In the genomic region with DNA sequence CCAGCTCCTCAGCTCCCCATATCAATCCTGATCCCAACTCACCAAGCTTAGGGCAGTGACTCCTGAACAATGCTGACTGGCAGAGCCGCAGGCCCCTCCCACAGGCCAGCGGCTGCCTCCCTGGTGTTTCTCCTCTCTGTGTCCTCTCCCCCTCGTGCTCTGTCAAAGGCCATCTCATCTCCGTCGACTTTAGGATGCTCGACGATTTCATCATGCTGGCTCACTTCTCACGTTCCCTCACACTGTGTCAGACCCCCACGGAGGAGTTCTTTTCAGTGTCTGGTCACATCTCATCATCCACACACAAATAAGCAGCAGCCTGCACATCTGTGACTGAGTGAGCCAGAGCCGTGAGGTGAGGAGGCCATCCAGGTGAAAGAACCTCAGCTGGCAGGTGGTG, we compare ENCODE assay signal across 15 mouse cellular contexts.
DNase-seq lines count a peak whose midpoint lies in the region; ATAC-seq and TF ChIP-seq lines count a peak whose summit lies in the region.
"Had no signal": no experiment of that assay in that cellular context is flagged by ENCODE, and none has a peak within 500 bp of the region (broad histone marks: within the 10 kb centered on the region; RNA-seq: fewer than 3 reads in every experiment).

No protein-coding gene starts in this region.

- no peak for TF ChIP-seq CTCF in layer of hippocampus, adult 2 months (conservative IDR thresholded peaks at IDR 0.05)
- no peak for TF ChIP-seq CTCF in forebrain, postnatal 0 days (IDR thresholded peaks at IDR 0.05; ENCODE audit: low read depth)
- peak; percentile 11; the same call in 1 of the 2 replicates for TF ChIP-seq CTCF in olfactory bulb, adult 2 months (IDR thresholded peaks at IDR 0.05; ENCODE audit: insufficient read depth, low read depth, low read length)

- no peak for DNase-seq in layer of hippocampus, adult 2 months (ENCODE audit: low spot score in 2 of 2)
- DNase-seq in layer of hippocampus, adult 11-12 months (ENCODE audit: low spot score): no peak
- no peak for DNase-seq in forebrain, postnatal 0 days
- no peak for DNase-seq in midbrain, embryonic 10.5 days (ENCODE audit: low spot score)
- DNase-seq in natural killer cell, adult 2 months (ENCODE audit: low spot score in 2 of 2): no peak
- DNase-seq in heart, embryonic 10.5 days (ENCODE audit: low spot score): no peak
- no peak for DNase-seq in adrenal gland, adult 18-20 months (ENCODE audit: low spot score in 2 of 2)
- DNase-seq: cerebellum, adult 8-10 months; left cerebral cortex, postnatal 4 days; right cerebral cortex, adult 18-20 months; thymus, postnatal 4 days had no signal

- no peak for TF ChIP-seq POLR2A in olfactory bulb, adult 2 months (IDR thresholded peaks at IDR 0.05; ENCODE audit: insufficient read depth, low read depth, low read length)

- H3K4me3 ChIP-seq in layer of hippocampus, adult 2 months: no peak overlapping the region
- H3K4me3 ChIP-seq in forebrain, postnatal 0 days (ENCODE audit: low read depth, low read length): no peak overlapping the region
- H3K4me3 ChIP-seq in midbrain, embryonic 10.5 days: no peak overlapping the region
- no peak overlapping the region for H3K4me3 ChIP-seq in olfactory bulb, adult 2 months (ENCODE audit: insufficient read depth, low read depth, low read length)
- no peak overlapping the region for H3K4me3 ChIP-seq in heart, embryonic 10.5 days
- H3K4me3 ChIP-seq: myocyte had no signal

- H3K4me1 ChIP-seq in forebrain, postnatal 0 days (ENCODE audit: insufficient read depth): no peaks in the 10 kb centered on the region
- peaks cover 35% of the 10 kb centered on the region for H3K4me1 ChIP-seq in midbrain, embryonic 10.5 days
- H3K4me1 ChIP-seq in olfactory bulb, adult 2 months (ENCODE audit: control insufficient read depth, insufficient read depth, low read length): peaks cover 14% of the 10 kb centered on the region
- H3K4me1 ChIP-seq in heart, embryonic 10.5 days: no peaks in the 10 kb centered on the region

- no peak overlapping the region for H3K9ac ChIP-seq in forebrain, postnatal 0 days

- no peaks in the 10 kb centered on the region for H3K27me3 ChIP-seq in forebrain, postnatal 0 days (ENCODE audit: insufficient read depth, low read length)
- no peaks in the 10 kb centered on the region for H3K27me3 ChIP-seq in midbrain, embryonic 10.5 days (ENCODE audit: low read depth, poor library complexity, severe bottlenecking)
- H3K27me3 ChIP-seq in heart, embryonic 10.5 days (ENCODE audit: insufficient read depth, poor library complexity, severe bottlenecking): no peaks in the 10 kb centered on the region

- peak; percentile 45 for ATAC-seq in forebrain, postnatal 0 days
- ATAC-seq: CD4-positive, CD25-positive, alpha-beta regulatory T cell, adult 4 months; inflammation-experienced regulatory T-cells, adult 6 months had no signal

- H3K36me3 ChIP-seq in forebrain, postnatal 0 days (ENCODE audit: insufficient read depth): no peaks in the 10 kb centered on the region; the same call in 1 of the 2 replicates
- H3K36me3 ChIP-seq in midbrain, embryonic 10.5 days: peaks cover 90% of the 10 kb centered on the region
- no peaks in the 10 kb centered on the region for H3K36me3 ChIP-seq in heart, embryonic 10.5 days

- no peaks in the 10 kb centered on the region for H3K9me3 ChIP-seq in forebrain, postnatal 0 days (ENCODE audit: low read length)
- peaks cover 10% of the 10 kb centered on the region; the same call in 1 of the 2 replicates for H3K9me3 ChIP-seq in midbrain, embryonic 10.5 days (replicated peaks)
- H3K9me3 ChIP-seq in heart, embryonic 10.5 days: no peaks in the 10 kb centered on the region

- H3K4me2 ChIP-seq in forebrain, postnatal 0 days (ENCODE audit: low read depth): no peak overlapping the region

- 33% methylated on average over 10 of the region's 10 CpGs for WGBS in forebrain, postnatal 0 days
- 29% methylated on average over 10 of the region's 10 CpGs for WGBS in midbrain, embryonic 10.5 days
- WGBS in olfactory bulb, adult 2 months: 40% methylated on average over 10 of the region's 10 CpGs
- 34% methylated on average over 10 of the region's 10 CpGs for WGBS in heart, embryonic 10.5 days

- H3K27ac ChIP-seq in layer of hippocampus, adult 2 months: peak overlapping the region; percentile 72
- H3K27ac ChIP-seq in forebrain, postnatal 0 days (ENCODE audit: low read depth, low read length): no peak overlapping the region
- H3K27ac ChIP-seq in midbrain, embryonic 10.5 days (replicated peaks): peak overlapping the region; percentile 56; the same call in 1 of the 2 replicates
- H3K27ac ChIP-seq in olfactory bulb, adult 2 months (ENCODE audit: insufficient read depth, low read depth, low read length): no peak overlapping the region
- no peak overlapping the region for H3K27ac ChIP-seq in heart, embryonic 10.5 days

Comparison
In these comparisons a context has a peak if more than half of its experiments do, and no peak if none do; other contexts are left out.
1. H3K27ac ChIP-seq: peak in layer of hippocampus, adult 2 months (single experiment) and midbrain, embryonic 10.5 days (single experiment); none in forebrain, postnatal 0 days (single experiment), olfactory bulb, adult 2 months (single experiment) and heart, embryonic 10.5 days (single experiment).